Mouse (Mus musculus) layer of hippocampus, adult 2 months (tissue): ENCODE data around the gene Ispd. TPM values are rescaled to one million over a fixed set of nuclear protein-coding genes. Genes with fewer than 3 reads are reported as not detected.

Source experiments
- DNase-seq, 2 experiments: peaks; one replicate each; pipeline ENCODE4 v3.0.0; 2022; ENCODE audit warnings: low spot score in 2 of 2
- H3K27ac ChIP-seq: fragments of 200-600 bp; 2 replicates; pipeline ENCODE4 v1.8.1; 2022
- H3K4me3 ChIP-seq: fragments of 200-600 bp; 2 replicates; pipeline ENCODE4 v1.8.1; 2022; ENCODE audit warnings: mild to moderate bottlenecking
- CTCF ChIP-seq: fragments of 200-600 bp; conservative IDR thresholded peaks from 2 replicates; pipeline ENCODE4 v1.8.1; 2022; ENCODE audit warnings: antibody characterized with exemption, mild to moderate bottlenecking, moderate library complexity
- total RNA-seq, 2 experiments: library from RNA; stranded (reverse); gene quantifications; 2 replicates each; pipeline ENCODE4 v1.2.3; 2021

Gene Ispd
- total RNA-seq, 2 experiments from 2014 or later: 13.2 to 13.3 TPM

- DNase-seq: no peak
- Histone ChIP-seq H3K27ac (no peak overlapping the region), H3K4me3 (no peak overlapping the region)
- TF ChIP-seq CTCF: no peak
Observed at GRCm38 (mm10) chr12:36718417-36718816, 337.2 kb downstream of the Ispd start.

DNA sequence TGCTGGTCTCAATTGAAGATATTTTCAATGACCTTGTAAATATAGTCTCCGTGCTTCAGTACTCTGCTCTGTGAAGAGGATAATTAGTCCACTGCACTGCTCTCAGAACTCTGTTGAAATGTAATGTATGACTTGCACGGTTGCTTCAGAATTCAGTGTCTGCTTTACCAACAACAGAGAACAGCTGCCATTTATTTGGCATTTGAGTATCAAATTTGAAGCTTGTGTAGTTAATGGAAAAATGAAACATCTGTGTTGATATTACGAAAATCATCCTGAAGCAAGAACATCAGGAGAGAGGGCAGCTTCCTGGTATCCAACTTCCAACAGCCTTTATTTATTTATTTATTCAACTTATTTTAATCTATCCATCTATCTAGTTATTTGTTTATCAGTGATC, 337.8 kb downstream of the Ispd start:
- no peak for TF ChIP-seq CTCF
- no peak for DNase-seq
- no peak overlapping the region for H3K27ac ChIP-seq
- no peak overlapping the region for H3K4me3 ChIP-seq

DNA sequence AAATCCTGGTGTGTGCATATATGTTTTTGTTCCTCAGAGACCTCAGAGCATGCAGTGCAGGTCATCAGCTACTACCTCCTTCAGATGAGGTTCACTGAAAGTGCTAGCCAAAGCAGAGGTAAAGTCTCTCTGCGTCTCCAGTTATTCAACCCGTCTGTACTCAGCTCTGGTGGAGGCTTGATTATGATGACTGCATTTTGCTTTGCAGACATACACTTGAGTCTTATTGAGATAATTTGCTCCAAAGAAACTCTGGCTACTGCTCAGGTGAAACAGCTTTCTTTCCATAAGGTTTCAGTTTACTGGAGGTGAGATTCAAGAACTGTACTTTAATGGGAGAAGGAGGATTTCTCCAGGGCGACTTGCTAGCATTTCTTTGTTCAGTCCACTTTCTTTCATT, 339.5 kb downstream of the Ispd start:
- TF ChIP-seq CTCF: no peak
- H3K27ac ChIP-seq: no peak overlapping the region
- no peak overlapping the region for H3K4me3 ChIP-seq
- DNase-seq: no peak

DNA sequence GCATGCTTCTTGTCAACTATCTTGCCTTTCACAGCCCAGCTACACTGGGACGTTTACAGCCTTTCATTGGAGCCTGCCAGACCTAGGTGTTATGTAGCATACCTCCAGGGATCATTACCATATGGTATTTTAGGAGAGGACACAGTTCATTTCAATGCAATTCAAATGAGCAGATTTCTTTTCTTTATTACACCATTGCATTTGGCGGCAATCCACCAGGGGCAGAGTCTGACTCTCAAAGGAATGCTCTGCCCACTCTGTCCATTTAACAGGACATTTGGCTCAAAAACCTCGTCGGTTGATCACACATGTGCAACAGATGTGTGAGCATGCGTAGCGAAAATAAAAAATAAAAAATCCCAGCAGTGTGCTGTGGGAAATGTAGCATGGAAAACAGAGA, 340.0 kb downstream of the Ispd start:
- 0 out of 2 replicates have a peak, but pooled peaks have one; percentile 4 for TF ChIP-seq CTCF
- H3K4me3 ChIP-seq: no peak overlapping the region
- H3K27ac ChIP-seq: no peak overlapping the region
- no peak for DNase-seq

GRCm38 (mm10) chr12:36722754-36723153, 341.5 kb downstream of the Ispd start:
- H3K27ac ChIP-seq: no peak overlapping the region
- no peak for TF ChIP-seq CTCF
- no peak for DNase-seq
- H3K4me3 ChIP-seq: no peak overlapping the region

- DNase-seq: no peak
- TF ChIP-seq CTCF: no peak
- Histone ChIP-seq H3K4me3 (no peak overlapping the region), H3K27ac (no peak overlapping the region)
Observed at GRCm38 (mm10) chr12:36723302-36723701, 342.1 kb downstream of the Ispd start.

- H3K27ac ChIP-seq: no peak overlapping the region
Observed at GRCm38 (mm10) chr12:36724297-36724696, 343.0 kb downstream of the Ispd start.

DNA sequence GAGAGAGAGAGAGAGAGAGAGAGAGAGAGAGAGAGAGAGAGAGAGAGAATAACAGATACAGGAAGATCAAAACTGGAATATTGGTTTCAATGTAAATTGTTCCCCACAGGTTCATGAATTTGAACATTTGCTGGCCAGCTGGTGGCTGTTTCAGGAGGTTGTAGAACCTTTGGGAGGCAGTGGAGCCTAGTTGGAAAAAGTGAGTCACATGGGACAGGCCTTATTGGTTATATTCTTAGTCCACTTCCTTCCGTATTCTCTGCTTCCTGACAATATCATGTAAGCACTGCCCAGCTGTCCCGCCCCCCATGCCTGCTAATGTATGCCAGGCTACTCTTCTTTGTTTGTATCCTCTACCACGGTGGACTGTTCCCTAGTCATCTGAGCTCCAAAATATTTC, 344.0 kb downstream of the Ispd start:
- no peak overlapping the region for H3K4me3 ChIP-seq
- no peak for TF ChIP-seq CTCF
- no peak overlapping the region for H3K27ac ChIP-seq
- no peak for DNase-seq

More at GRCm38 (mm10) chr12:36724297-36724696, 343.0 kb downstream of the Ispd start:
- no peak for TF ChIP-seq CTCF
- H3K4me3 ChIP-seq: no peak overlapping the region
- no peak for DNase-seq

DNA sequence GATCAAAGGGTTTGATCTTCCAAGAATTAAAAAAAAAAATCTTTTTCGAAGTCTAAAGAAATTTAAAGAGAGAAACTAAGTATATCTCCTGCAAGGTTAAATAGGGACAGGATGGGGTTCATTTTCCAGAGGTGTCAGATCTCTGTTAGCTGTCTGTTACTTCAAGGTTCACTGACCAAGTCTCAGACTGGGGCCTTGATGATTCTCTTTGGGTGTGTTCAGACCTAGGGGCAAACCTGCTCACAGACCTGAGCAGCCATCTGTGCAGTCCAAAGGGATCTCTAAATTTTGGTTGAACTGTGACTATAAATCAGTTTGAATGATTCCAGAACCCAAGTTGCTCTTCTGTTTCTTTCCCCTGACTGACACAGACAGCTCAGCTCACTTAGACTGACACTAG, 344.8 kb downstream of the Ispd start:
- no peak for TF ChIP-seq CTCF
- Histone ChIP-seq H3K27ac (no peak overlapping the region), H3K4me3 (no peak overlapping the region)
- no peak for DNase-seq

DNA sequence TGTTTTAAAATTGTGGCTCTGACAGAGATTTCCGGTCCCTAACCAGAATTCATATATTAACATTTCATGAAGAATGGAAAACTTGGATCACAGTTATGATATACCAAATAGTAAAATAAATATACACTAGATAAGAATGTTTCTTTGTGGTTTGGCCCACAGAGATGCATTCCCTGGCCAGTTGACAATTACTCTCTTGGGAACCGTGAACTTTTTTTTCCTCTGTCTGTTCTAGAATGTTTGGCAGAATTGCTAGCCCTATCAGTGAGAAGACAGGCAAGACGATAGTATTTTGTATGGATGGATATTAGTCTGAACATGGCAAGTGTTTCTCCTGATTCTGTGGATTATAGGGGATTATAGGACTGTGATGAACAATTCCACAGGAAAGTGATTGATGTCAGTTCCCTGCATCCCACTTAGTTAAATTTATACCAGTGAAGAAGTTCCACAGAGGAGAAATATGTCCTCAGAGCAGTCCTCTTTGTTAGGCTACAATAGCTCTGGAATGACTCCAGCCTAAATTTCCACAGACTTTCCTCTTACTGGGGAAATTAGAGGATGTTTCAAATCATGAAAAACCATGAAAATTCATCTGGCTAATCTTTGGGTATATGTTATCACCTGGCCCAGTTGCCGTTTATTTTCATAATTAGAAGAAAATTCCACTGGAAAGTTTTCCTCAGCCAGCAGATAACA, 352.6 kb downstream of the Ispd start:
- TF ChIP-seq CTCF: no peak
- no peak for DNase-seq
- Histone ChIP-seq H3K27ac (no peak overlapping the region), H3K4me3 (no peak overlapping the region)

Other genes starting within 250 kb of the Ispd start
- 10 to 100 TPM; 55.5 to 60.2 TPM for gene Ankmy2, start 224.3 kb upstream of the Ispd start, total RNA-seq
- gene Bzw2, start 223.4 kb upstream of the Ispd start, total RNA-seq: 10 to 100 TPM; 57.4 to 62.5 TPM
- gene Lrrc72, start 128.1 kb upstream of the Ispd start, total RNA-seq: not detected
- gene Sostdc1, start 67.3 kb upstream of the Ispd start, total RNA-seq: 1 to 10 TPM; 2.5 to 5.1 TPM
- 1 to 10 TPM; 2.2 to 2.5 TPM for gene D630036H23Rik, start 731 bp downstream of the Ispd start, total RNA-seq